Mouse (Mus musculus): ENCODE measurements around the gene Taar5. TPM values are rescaled to one million over a fixed set of nuclear protein-coding genes. Genes with fewer than 3 reads are reported as not detected.

Gene Taar5
- not detected in 2 replicates for total RNA-seq (2017)

DNA sequence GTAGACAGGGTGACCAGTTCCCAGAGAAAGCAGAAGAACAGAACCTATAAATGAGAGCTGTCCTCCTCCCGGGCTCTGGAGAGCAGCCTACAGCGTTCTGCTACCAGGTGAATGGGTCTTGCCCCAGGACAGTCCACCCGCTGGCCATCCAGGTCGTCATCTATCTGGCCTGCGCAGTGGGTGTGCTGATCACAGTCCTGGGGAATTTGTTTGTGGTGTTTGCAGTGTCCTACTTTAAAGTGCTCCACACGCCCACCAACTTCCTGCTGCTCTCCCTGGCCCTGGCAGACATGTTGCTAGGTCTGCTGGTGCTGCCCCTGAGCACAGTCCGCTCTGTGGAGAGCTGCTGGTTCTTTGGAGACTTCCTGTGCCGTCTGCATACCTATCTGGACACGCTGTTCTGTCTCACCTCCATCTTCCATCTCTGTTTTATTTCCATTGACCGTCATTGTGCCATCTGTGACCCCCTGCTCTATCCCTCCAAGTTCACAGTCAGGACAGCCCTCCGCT, at the start of gene Taar5:
Gene Taar5, plus strand, starts transcription at position 51 of the 510 bp plus-strand sequence.
- ATAC-seq (replicated peaks in 1 of 2; ENCODE audit: insufficient read depth in 1 of 2, low FRiP score in 2 of 2, low TSS enrichment in 1 of 2, low read depth in 1 of 2, poor library complexity in 2 of 2, severe bottlenecking in 2 of 2): no peak

DNA sequence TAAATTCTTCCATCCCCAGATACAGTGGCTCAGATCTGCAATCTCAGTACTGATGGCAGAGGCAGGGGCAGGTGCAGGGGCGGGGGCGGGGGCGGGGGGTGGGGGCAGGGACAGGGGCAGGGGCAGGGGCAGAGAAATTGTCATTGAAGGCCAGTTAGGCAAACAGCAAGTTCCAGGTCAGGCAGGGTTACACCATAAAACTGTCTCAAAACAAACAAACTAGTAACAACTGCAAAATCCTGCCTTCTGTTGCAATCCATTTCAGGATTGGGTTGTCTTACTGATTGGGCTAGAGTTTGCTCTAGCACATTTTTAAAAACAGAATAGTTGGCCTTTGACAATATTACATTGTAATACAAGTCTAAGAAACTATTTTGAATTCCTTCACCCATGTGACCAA, 48.0 kb upstream of the Taar5 start:
- no peak for ATAC-seq (replicated peaks in 1 of 2; ENCODE audit: insufficient read depth in 1 of 2, low FRiP score in 2 of 2, low TSS enrichment in 1 of 2, low read depth in 1 of 2, poor library complexity in 2 of 2, severe bottlenecking in 2 of 2)

DNA sequence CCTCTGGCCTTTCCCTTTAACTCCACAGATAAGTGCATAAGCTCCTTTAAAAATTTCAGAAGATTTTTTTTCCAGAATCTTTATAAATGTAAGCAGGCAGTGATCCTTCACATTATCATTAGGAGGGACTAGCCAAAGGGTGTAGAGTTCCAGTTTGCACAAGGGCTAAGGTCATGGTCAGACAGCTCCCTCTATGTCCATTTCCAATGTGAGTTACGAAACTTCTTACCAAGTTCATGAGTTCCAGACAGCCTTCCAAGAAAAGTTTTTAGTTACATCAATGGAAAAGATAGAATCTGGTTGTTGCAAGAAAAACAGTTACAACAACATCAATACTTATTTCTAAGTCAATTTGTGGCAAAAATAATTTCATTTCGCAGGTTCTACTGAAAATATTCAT, 46.6 kb upstream of the Taar5 start:
- ATAC-seq (replicated peaks in 1 of 2; ENCODE audit: insufficient read depth in 1 of 2, low FRiP score in 2 of 2, low TSS enrichment in 1 of 2, low read depth in 1 of 2, poor library complexity in 2 of 2, severe bottlenecking in 2 of 2): no peak

- no peak for ATAC-seq (replicated peaks in 1 of 2; ENCODE audit: insufficient read depth in 1 of 2, low FRiP score in 2 of 2, low TSS enrichment in 1 of 2, low read depth in 1 of 2, poor library complexity in 2 of 2, severe bottlenecking in 2 of 2)
Measured at GRCm38 (mm10) chr10:23937613-23938012, 32.9 kb upstream of the Taar5 start.

DNA sequence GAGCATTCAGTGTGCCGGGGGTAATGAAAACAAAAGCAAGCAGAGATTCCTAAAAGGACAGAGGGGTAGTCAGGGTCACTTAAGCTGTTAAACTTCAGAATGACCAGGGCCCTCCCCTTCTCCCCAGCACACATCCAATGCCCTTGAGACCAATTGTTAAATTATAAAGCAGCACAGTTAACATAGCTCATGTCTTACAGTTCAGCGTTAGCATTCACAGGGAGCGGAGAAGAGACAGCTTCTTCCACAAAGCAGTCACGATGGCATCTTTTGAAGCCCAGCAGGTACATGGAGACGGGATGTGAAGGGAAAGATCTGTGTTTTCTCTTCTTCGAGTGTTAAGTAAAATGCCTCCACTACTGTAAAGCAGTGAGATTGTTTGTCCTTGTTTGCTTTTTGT, 32.2 kb upstream of the Taar5 start, which contains the start of gene Taar2:
Gene Taar2, plus strand, starts transcription at position 261 of the 400 bp plus-strand sequence.
- no peak for ATAC-seq (replicated peaks in 1 of 2; ENCODE audit: insufficient read depth in 1 of 2, low FRiP score in 2 of 2, low TSS enrichment in 1 of 2, low read depth in 1 of 2, poor library complexity in 2 of 2, severe bottlenecking in 2 of 2)

DNA sequence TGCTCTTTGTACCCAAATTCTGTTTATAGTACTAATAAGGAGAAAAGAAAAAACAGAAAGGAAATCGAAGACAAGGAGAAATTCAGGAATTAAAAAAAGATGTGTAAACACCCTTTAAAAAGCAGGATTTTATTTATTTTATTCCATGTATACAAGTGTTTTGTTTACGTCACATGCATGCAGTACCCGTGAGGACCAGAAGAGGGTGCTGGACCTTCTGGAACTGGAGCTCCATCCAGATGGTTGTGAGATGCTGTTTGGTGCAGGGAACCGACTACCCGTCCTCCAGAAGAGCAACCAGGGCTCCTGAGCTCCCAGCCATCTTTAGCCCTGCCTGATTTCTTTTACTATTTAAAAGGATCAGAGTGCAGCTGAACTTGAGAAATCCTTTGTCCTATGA, 28.0 kb upstream of the Taar5 start:
- no peak for ATAC-seq (replicated peaks in 1 of 2; ENCODE audit: insufficient read depth in 1 of 2, low FRiP score in 2 of 2, low TSS enrichment in 1 of 2, low read depth in 1 of 2, poor library complexity in 2 of 2, severe bottlenecking in 2 of 2)

- ATAC-seq (replicated peaks in 1 of 2; ENCODE audit: insufficient read depth in 1 of 2, low FRiP score in 2 of 2, low TSS enrichment in 1 of 2, low read depth in 1 of 2, poor library complexity in 2 of 2, severe bottlenecking in 2 of 2): 0 out of 4 replicates have a peak, but pooled peaks of 1 of the 2 experiments have one; percentile 29
Measured at GRCm38 (mm10) chr10:23948026-23948425, 22.5 kb upstream of the Taar5 start.

- ATAC-seq (replicated peaks in 1 of 2; ENCODE audit: insufficient read depth in 1 of 2, low FRiP score in 2 of 2, low TSS enrichment in 1 of 2, low read depth in 1 of 2, poor library complexity in 2 of 2, severe bottlenecking in 2 of 2): no peak
Measured at GRCm38 (mm10) chr10:23949508-23950005, 20.9 kb upstream of the Taar5 start, which contains the start of gene Taar3. Gene Taar3, plus strand, starts transcription at chr10:23949558.

DNA sequence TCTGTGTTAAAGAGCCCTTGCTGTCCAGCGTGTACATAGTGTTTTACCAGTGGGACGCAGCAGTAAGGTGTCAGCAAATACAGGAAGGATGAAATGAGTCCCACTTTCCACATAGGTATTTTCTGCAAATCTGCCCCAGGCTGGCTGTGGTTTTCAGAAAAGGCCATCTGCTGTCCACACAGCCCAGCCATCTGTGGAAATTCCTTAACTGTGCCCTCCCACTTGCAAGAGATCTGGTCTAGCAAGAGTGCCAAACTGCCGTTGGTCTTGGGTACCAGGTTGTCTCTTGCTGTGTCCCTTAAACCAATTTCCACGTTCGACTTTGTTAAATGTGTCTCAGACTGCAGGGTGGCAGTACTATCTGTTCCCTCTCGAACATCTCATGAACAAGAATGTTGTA, 18.8 kb upstream of the Taar5 start:
- no peak for ATAC-seq (replicated peaks in 1 of 2; ENCODE audit: insufficient read depth in 1 of 2, low FRiP score in 2 of 2, low TSS enrichment in 1 of 2, low read depth in 1 of 2, poor library complexity in 2 of 2, severe bottlenecking in 2 of 2)

GRCm38 (mm10) chr10:23959071-23959470, 11.4 kb upstream of the Taar5 start:
- ATAC-seq (replicated peaks in 1 of 2; ENCODE audit: insufficient read depth in 1 of 2, low FRiP score in 2 of 2, low TSS enrichment in 1 of 2, low read depth in 1 of 2, poor library complexity in 2 of 2, severe bottlenecking in 2 of 2): no peak

GRCm38 (mm10) chr10:23960444-23960915, 10.0 kb upstream of the Taar5 start, which contains the start of gene Taar4:
Gene Taar4, plus strand, starts transcription at chr10:23960494.
- ATAC-seq (replicated peaks in 1 of 2; ENCODE audit: insufficient read depth in 1 of 2, low FRiP score in 2 of 2, low TSS enrichment in 1 of 2, low read depth in 1 of 2, poor library complexity in 2 of 2, severe bottlenecking in 2 of 2): peak; percentile 56 to 59

GRCm38 (mm10) chr10:23963444-23963843, 7.1 kb upstream of the Taar5 start:
- no peak for ATAC-seq (replicated peaks in 1 of 2; ENCODE audit: insufficient read depth in 1 of 2, low FRiP score in 2 of 2, low TSS enrichment in 1 of 2, low read depth in 1 of 2, poor library complexity in 2 of 2, severe bottlenecking in 2 of 2)

GRCm38 (mm10) chr10:23964921-23965610, 5.4 kb upstream of the Taar5 start:
- ATAC-seq (replicated peaks in 1 of 2; ENCODE audit: insufficient read depth in 1 of 2, low FRiP score in 2 of 2, low TSS enrichment in 1 of 2, low read depth in 1 of 2, poor library complexity in 2 of 2, severe bottlenecking in 2 of 2): 0 out of 4 replicates have a peak, but pooled peaks of 1 of the 2 experiments have one; percentile 10

GRCm38 (mm10) chr10:23971256-23971655, 750 bp downstream of the Taar5 start:
- no peak for ATAC-seq (replicated peaks in 1 of 2; ENCODE audit: insufficient read depth in 1 of 2, low FRiP score in 2 of 2, low TSS enrichment in 1 of 2, low read depth in 1 of 2, poor library complexity in 2 of 2, severe bottlenecking in 2 of 2)

- ATAC-seq (replicated peaks in 1 of 2; ENCODE audit: insufficient read depth in 1 of 2, low FRiP score in 2 of 2, low TSS enrichment in 1 of 2, low read depth in 1 of 2, poor library complexity in 2 of 2, severe bottlenecking in 2 of 2): no peak
Measured at GRCm38 (mm10) chr10:23977958-23978357, 7.5 kb downstream of the Taar5 start.

DNA sequence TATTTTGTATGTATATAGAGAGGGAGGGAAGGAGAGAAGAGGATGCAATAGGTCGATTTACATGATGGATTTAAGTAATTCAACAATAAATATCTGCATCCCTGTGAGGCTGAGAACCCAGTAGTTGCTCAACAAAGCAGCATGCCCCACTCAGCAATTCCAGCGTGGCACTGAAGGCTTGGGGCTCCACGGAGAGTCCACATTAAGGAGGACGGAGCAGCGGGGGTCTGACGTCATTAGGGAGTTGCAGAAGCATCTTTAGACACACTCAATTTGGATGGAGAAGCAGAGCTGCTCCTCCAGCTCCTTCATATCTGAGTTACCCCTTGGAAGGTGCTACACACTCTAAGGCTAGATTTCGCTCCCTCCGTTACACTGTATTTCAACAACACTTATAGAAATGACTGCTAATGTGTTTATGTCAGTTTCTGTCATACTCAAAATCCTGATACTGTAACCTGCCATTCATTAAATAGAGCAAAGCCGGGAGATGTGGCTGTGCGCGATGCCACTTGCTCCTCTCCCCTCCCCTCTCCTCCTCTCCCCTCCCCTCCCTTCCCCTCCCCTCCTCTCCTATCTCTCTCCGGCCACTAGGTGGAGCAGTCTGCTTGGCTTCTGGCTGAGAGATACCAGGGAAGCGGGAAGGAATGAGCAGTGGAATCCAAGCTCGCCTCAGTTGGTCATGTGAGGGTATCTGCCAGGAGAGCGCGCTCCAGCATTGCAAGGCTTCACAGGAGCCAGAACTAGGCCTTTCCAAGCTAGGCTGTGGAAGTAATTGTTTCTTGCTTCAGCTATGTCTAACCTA, 8.6 kb downstream of the Taar5 start:
- peak; percentile 78 to 86 for ATAC-seq (replicated peaks in 1 of 2; ENCODE audit: insufficient read depth in 1 of 2, low FRiP score in 2 of 2, low TSS enrichment in 1 of 2, low read depth in 1 of 2, poor library complexity in 2 of 2, severe bottlenecking in 2 of 2)

- no peak for ATAC-seq (replicated peaks in 1 of 2; ENCODE audit: insufficient read depth in 1 of 2, low FRiP score in 2 of 2, low TSS enrichment in 1 of 2, low read depth in 1 of 2, poor library complexity in 2 of 2, severe bottlenecking in 2 of 2)
Measured at GRCm38 (mm10) chr10:23985546-23985945, 15.0 kb downstream of the Taar5 start, which contains the start of gene Taar6. Gene Taar6, minus strand, starts transcription at chr10:23985646.

DNA sequence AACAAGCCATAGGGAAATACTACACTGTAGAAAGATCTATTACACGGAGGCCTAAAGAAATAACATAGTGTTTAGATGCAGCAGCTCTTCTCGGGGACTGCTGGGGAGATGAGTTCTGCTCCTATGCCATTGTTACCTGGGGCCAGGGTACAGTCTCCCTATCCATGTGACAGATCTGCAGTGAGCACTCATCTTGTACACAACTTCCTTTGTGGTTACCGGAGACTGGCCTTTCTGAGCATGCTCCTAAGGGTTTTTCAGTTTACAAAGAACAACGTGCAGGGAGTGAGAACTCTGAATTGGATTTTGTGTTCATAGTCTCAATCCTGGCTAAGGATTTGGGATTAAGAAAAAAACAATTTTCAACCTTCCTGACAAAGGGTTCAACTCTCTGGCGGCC, 15.9 kb downstream of the Taar5 start:
- peak; percentile 62 to 81; a peak in 3 of 4 replicates for ATAC-seq (replicated peaks in 1 of 2; ENCODE audit: insufficient read depth in 1 of 2, low FRiP score in 2 of 2, low TSS enrichment in 1 of 2, low read depth in 1 of 2, poor library complexity in 2 of 2, severe bottlenecking in 2 of 2)
